Mouse (Mus musculus) intestine, embryonic 16.5 days (tissue): ENCODE measurements around the gene 2410002F23Rik. TPM values are rescaled to one million over a fixed set of nuclear protein-coding genes. Genes with fewer than 3 reads are reported as not detected.
"Not testable (repeated sequence)": the region's sequence is repeated elsewhere in the genome, so short reads cannot be mapped to it uniquely, and the experiment has no call there.

Experiments used
- ATAC-seq: fragments of 200-750 bp; cut with Nextera tagmentation; 2 replicates; pipeline ENCODE4 v1.8.0; 2017; ENCODE audit warnings: moderate TSS enrichment, moderate library complexity
- H3K27ac ChIP-seq: fragments of 300-500 bp; sonication (generic); 2 replicates; pipeline ENCODE4 v1.5.1; 2014; ENCODE audit warnings: mild to moderate bottlenecking, low read length
- H3K27me3 ChIP-seq: fragments of 300-500 bp; sonication (generic); replicated peaks from 2 replicates; pipeline ENCODE4 v1.6.1; 2014; ENCODE audit warnings: low read length, control low read depth, mixed read lengths; ENCODE audit not compliant: control insufficient read depth, insufficient read depth
- H3K36me3 ChIP-seq: fragments of 300-500 bp; sonication (generic); 2 replicates; pipeline ENCODE4 v1.6.1; 2014; ENCODE audit warnings: low read length, control low read depth; ENCODE audit not compliant: control insufficient read depth, insufficient read depth
- H3K4me1 ChIP-seq: fragments of 300-500 bp; sonication (generic); 2 replicates; pipeline ENCODE4 v1.6.1; 2014; ENCODE audit warnings: low read length, control low read depth, mixed read lengths; ENCODE audit not compliant: control insufficient read depth, insufficient read depth
- H3K4me2 ChIP-seq: fragments of 300-500 bp; sonication (generic); 2 replicates; pipeline ENCODE4 v1.6.1; 2014; ENCODE audit warnings: low read depth, low read length, control low read depth
- H3K4me3 ChIP-seq: fragments of 300-500 bp; sonication (generic); 2 replicates; pipeline ENCODE4 v1.5.1; 2014; ENCODE audit warnings: mild to moderate bottlenecking, low read length
- H3K9ac ChIP-seq: fragments of 300-500 bp; sonication (generic); 2 replicates; pipeline ENCODE4 v1.6.1; 2014; ENCODE audit warnings: low read depth, low read length
- H3K9me3 ChIP-seq: fragments of 300-500 bp; sonication (generic); 2 replicates; pipeline ENCODE4 v1.6.1; 2016; ENCODE audit warnings: low read length, control low read depth; ENCODE audit not compliant: control insufficient read depth
- WGBS: fragments of 180-500 bp; shearing (Covaris S2); extraction: QIAGEN DNeasy Blood & Tissue Kit; methylation state at CpG from one replicate; pipeline ENCODE4 v1.1.7; 2014; 5-methylcytosine and 5-hydroxymethylcytosine counted together
- polyA plus RNA-seq: library from polyadenylated mRNA; unstranded; fragments of >200 nt; fragmentation: Nextera tagmentation; extraction: Ambion mirVana; gene quantifications from 2 replicates; pipeline ENCODE4 v1.2.1, GENCODE M21; 2015

Gene 2410002F23Rik
- polyA plus RNA-seq, 1 experiment from 2014 or later: 114 TPM

GRCm38 (mm10) chr7:44239913-44240312 is 6.6 kb upstream of the 2410002F23Rik start:
- ATAC-seq: no peak
- H3K27ac ChIP-seq: no peak overlapping the region
- no peaks in the 10 kb centered on the region for H3K36me3 ChIP-seq
- H3K9ac ChIP-seq: no peak overlapping the region
- 61% methylated on average over 2 of the region's 2 CpGs for WGBS
- H3K4me1 ChIP-seq: no peaks in the 10 kb centered on the region
- H3K27me3 ChIP-seq: no peaks in the 10 kb centered on the region
- no peaks in the 10 kb centered on the region for H3K9me3 ChIP-seq
- no peak overlapping the region for H3K4me3 ChIP-seq
- H3K4me2 ChIP-seq: no peak overlapping the region

- H3K27ac ChIP-seq: no peak overlapping the region
- 67% methylated on average over 1 of the region's 1 CpGs for WGBS
- H3K4me3 ChIP-seq: no peak overlapping the region
- no peaks in the 10 kb centered on the region for H3K27me3 ChIP-seq
- peaks cover 6% of the 10 kb centered on the region for H3K4me1 ChIP-seq
- H3K9me3 ChIP-seq: no peaks in the 10 kb centered on the region
- no peak overlapping the region for H3K4me2 ChIP-seq
- H3K36me3 ChIP-seq: no peaks in the 10 kb centered on the region
- ATAC-seq: no peak
- no peak overlapping the region for H3K9ac ChIP-seq
Observed at GRCm38 (mm10) chr7:44240712-44241111, 5.8 kb upstream of the 2410002F23Rik start.

GRCm38 (mm10) chr7:44241163-44241562 is 5.4 kb upstream of the 2410002F23Rik start:
- Histone ChIP-seq H3K9me3 (no peaks in the 10 kb centered on the region), H3K4me3 (no peak overlapping the region), H3K36me3 (no peaks in the 10 kb centered on the region), H3K4me2 (no peak overlapping the region), H3K27me3 (no peaks in the 10 kb centered on the region), H3K9ac (no peak overlapping the region), H3K27ac (no peak overlapping the region), H3K4me1 (peaks cover 6% of the 10 kb centered on the region)
- ATAC-seq: no peak
- WGBS: 63% methylated on average over 2 of the region's 2 CpGs

GRCm38 (mm10) chr7:44244080-44244479 is 2.4 kb upstream of the 2410002F23Rik start:
- Histone ChIP-seq H3K9ac (no peak overlapping the region), H3K4me3 (no peak overlapping the region), H3K4me1 (peaks cover 11% of the 10 kb centered on the region), H3K36me3 (no peaks in the 10 kb centered on the region), H3K27me3 (no peaks in the 10 kb centered on the region), H3K9me3 (no peaks in the 10 kb centered on the region), H3K4me2 (no peak overlapping the region), H3K27ac (no peak overlapping the region)
- 57% methylated on average over 1 of the region's 1 CpGs for WGBS
- ATAC-seq: no peak

GRCm38 (mm10) chr7:44246984-44247470 is 505 bp downstream of the 2410002F23Rik start:
- peak overlapping the region; percentile 79 for H3K4me2 ChIP-seq
- H3K27me3 ChIP-seq: no peaks in the 10 kb centered on the region
- peak overlapping the region; percentile 87 for H3K27ac ChIP-seq
- H3K9ac ChIP-seq: peak overlapping the region; percentile 94
- H3K4me1 ChIP-seq: peaks cover 16% of the 10 kb centered on the region
- WGBS: under 1% methylated on average over 23 of the region's 23 CpGs
- peak overlapping the region; percentile 84 for H3K4me3 ChIP-seq
- no peaks in the 10 kb centered on the region for H3K9me3 ChIP-seq
- ATAC-seq: peak; percentile 43
- peaks cover 15% of the 10 kb centered on the region for H3K36me3 ChIP-seq

- no peak overlapping the region for H3K27ac ChIP-seq
- 87% methylated on average over 2 of the region's 2 CpGs for WGBS
- peaks cover 16% of the 10 kb centered on the region for H3K4me1 ChIP-seq
- 0 out of 2 replicates have a peak overlapping the region, but pooled peaks have one; percentile 94 for H3K9ac ChIP-seq
- peak overlapping the region; percentile 79 for H3K4me2 ChIP-seq
- H3K36me3 ChIP-seq: peaks cover 19% of the 10 kb centered on the region
- H3K4me3 ChIP-seq: peak overlapping the region; percentile 84
- H3K9me3 ChIP-seq: no peaks in the 10 kb centered on the region
- H3K27me3 ChIP-seq: no peaks in the 10 kb centered on the region
- no peak for ATAC-seq
Observed at GRCm38 (mm10) chr7:44247971-44248370, 1.4 kb downstream of the 2410002F23Rik start.

- no peak overlapping the region for H3K4me3 ChIP-seq
- peaks cover 22% of the 10 kb centered on the region for H3K36me3 ChIP-seq
- H3K9ac ChIP-seq: no peak overlapping the region
- ATAC-seq: no peak
- H3K9me3 ChIP-seq: no peaks in the 10 kb centered on the region
- 92% methylated on average over 4 of the region's 4 CpGs for WGBS
- peaks cover 16% of the 10 kb centered on the region for H3K4me1 ChIP-seq
- no peak overlapping the region for H3K27ac ChIP-seq
- H3K4me2 ChIP-seq: no peak overlapping the region
- no peaks in the 10 kb centered on the region for H3K27me3 ChIP-seq
Observed at GRCm38 (mm10) chr7:44249248-44249647, 2.7 kb downstream of the 2410002F23Rik start.

- ATAC-seq, H3K9me3 ChIP-seq, H3K4me2 ChIP-seq, H3K27ac ChIP-seq, H3K4me3 ChIP-seq, H3K9ac ChIP-seq, H3K27me3 ChIP-seq: not testable (repeated sequence)
- Histone ChIP-seq H3K4me1 (peaks cover 10% of the 10 kb centered on the region), H3K36me3 (peaks cover 22% of the 10 kb centered on the region)
- 92% methylated on average over 17 of the region's 17 CpGs for WGBS
Observed at GRCm38 (mm10) chr7:44250732-44251275, 4.3 kb downstream of the 2410002F23Rik start.

- 62% methylated on average over 15 of the region's 15 CpGs for WGBS
- ATAC-seq: peak; percentile 4; the same call in 1 of the 2 replicates
- Histone ChIP-seq H3K27me3 (no peaks in the 10 kb centered on the region), H3K9me3 (no peaks in the 10 kb centered on the region), H3K9ac (no peak overlapping the region), H3K27ac (no peak overlapping the region), H3K4me2 (no peak overlapping the region), H3K36me3 (peaks cover 22% of the 10 kb centered on the region), H3K4me3 (no peak overlapping the region), H3K4me1 (peaks cover 5% of the 10 kb centered on the region; the same call in 1 of the 2 replicates)
Observed at GRCm38 (mm10) chr7:44253023-44253616, 6.6 kb downstream of the 2410002F23Rik start.
